Mouse (Mus musculus) naive thymus-derived CD4-positive, alpha-beta T cell, adult 2 months (primary cell): ENCODE results near the gene Sae1.

Experiments
- DNase-seq: peaks from one replicate; pipeline ENCODE4 v3.0.0-alpha.2; 2011; ENCODE audit warnings: low read depth

The Sae1 gene

GRCm38 (mm10) chr7:16357602-16358001, 30.0 kb downstream of the Sae1 start:
- no peak for DNase-seq

GRCm38 (mm10) chr7:16355854-16356594, 31.6 kb downstream of the Sae1 start:
- no peak for DNase-seq

GRCm38 (mm10) chr7:16349999-16350398, 37.6 kb downstream of the Sae1 start:
- DNase-seq = peak; percentile 62

GRCm38 (mm10) chr7:16345297-16345696, 42.3 kb downstream of the Sae1 start:
- DNase-seq = no peak

GRCm38 (mm10) chr7:16344598-16344997, 43.0 kb downstream of the Sae1 start:
- DNase-seq = no peak

- peak; percentile 54 for DNase-seq
Observed at GRCm38 (mm10) chr7:16337733-16338132, 49.9 kb downstream of the Sae1 start.

GRCm38 (mm10) chr7:16329146-16329545, 58.5 kb downstream of the Sae1 start:
- no peak for DNase-seq

GRCm38 (mm10) chr7:16326607-16326971, 61.0 kb downstream of the Sae1 start:
- no peak for DNase-seq

- peak; percentile 88 for DNase-seq
Observed at GRCm38 (mm10) chr7:16325920-16326606, 61.5 kb downstream of the Sae1 start.

GRCm38 (mm10) chr7:16324661-16325060, 62.9 kb downstream of the Sae1 start:
- DNase-seq = no peak

GRCm38 (mm10) chr7:16320479-16320878, 67.1 kb downstream of the Sae1 start:
- DNase-seq = no peak

GRCm38 (mm10) chr7:16319216-16319615, 68.4 kb downstream of the Sae1 start:
- no peak for DNase-seq

- DNase-seq = no peak
Observed at GRCm38 (mm10) chr7:16317094-16317493, 70.5 kb downstream of the Sae1 start.

- DNase-seq = no peak
Observed at GRCm38 (mm10) chr7:16315222-16315759, 72.3 kb downstream of the Sae1 start.

GRCm38 (mm10) chr7:16314221-16314775, 73.3 kb downstream of the Sae1 start:
- DNase-seq = no peak

GRCm38 (mm10) chr7:16313481-16314220, 74.0 kb downstream of the Sae1 start:
- DNase-seq = peak; percentile 89

- DNase-seq = peak; percentile 56
Observed at GRCm38 (mm10) chr7:16312672-16313311, 74.8 kb downstream of the Sae1 start.

GRCm38 (mm10) chr7:16312011-16312671, 75.5 kb downstream of the Sae1 start:
- peak; percentile 42 for DNase-seq

GRCm38 (mm10) chr7:16311453-16312004, 76.1 kb downstream of the Sae1 start:
- peak; percentile 73 for DNase-seq

- peak; percentile 81 for DNase-seq
Observed at GRCm38 (mm10) chr7:16310521-16311452, 76.8 kb downstream of the Sae1 start.
